Mouse (Mus musculus) gastrocnemius, adult 18-20 months (tissue): ENCODE results near the gene Drg1. TPM values are rescaled to one million over a fixed set of nuclear protein-coding genes. Genes with fewer than 3 reads are reported as not detected.

Source experiments
- DNase-seq: peaks from one replicate; pipeline ENCODE4 v3.0.0; 2021; ENCODE audit warnings: low spot score
- long read RNA-seq, 2 experiments: library from polyadenylated mRNA; stranded (forward); transcript quantifications; one replicate each; pipeline ENCODE4 v2.0.0; 2021
- total RNA-seq, 2 experiments: library from RNA; stranded (reverse); gene quantifications; 2 replicates each; pipeline ENCODE4 v1.2.3; 2021

The Drg1 gene
- total RNA-seq: 10 to 100 TPM; 44.5 to 45.0 TPM
- long read RNA-seq, experiment 1, transcript Drg1-201 (9 exons, 1,546 nt): major isoform, 72 of 80 reads
- long read RNA-seq, experiment 1, partial matches to known transcripts: 4 of 80 reads
- long read RNA-seq, experiment 1, other reads (novel, unspliced or antisense): 4 of 80 reads
- long read RNA-seq, experiment 2, transcript Drg1-201 (9 exons, 1,546 nt): major isoform, 65 of 72 reads
- long read RNA-seq, experiment 2, partial matches to known transcripts: 2 of 72 reads
- long read RNA-seq, experiment 2, other reads (novel, unspliced or antisense): 5 of 72 reads

GRCm38 (mm10) chr11:3266079-3266685 lies at the start of gene Drg1:
Drg1 (minus strand) TSS chr11:3266415.
- peak; percentile 93 for DNase-seq

- peak; percentile 68 for DNase-seq
Observed at GRCm38 (mm10) chr11:3314148-3314547, 47.9 kb upstream of the Drg1 start.

- DNase-seq: no peak
Observed at GRCm38 (mm10) chr11:3313294-3313693, 47.1 kb upstream of the Drg1 start.

GRCm38 (mm10) chr11:3311586-3312347 lies 45.6 kb upstream of the Drg1 start:
- no peak for DNase-seq

GRCm38 (mm10) chr11:3310789-3311585 lies 44.8 kb upstream of the Drg1 start:
- no peak for DNase-seq

GRCm38 (mm10) chr11:3309884-3310283 lies 43.7 kb upstream of the Drg1 start:
- no peak for DNase-seq

- DNase-seq: no peak
Observed at GRCm38 (mm10) chr11:3307875-3308274, 41.7 kb upstream of the Drg1 start.

GRCm38 (mm10) chr11:3305821-3306220 lies 39.6 kb upstream of the Drg1 start:
- DNase-seq: peak; percentile 50

GRCm38 (mm10) chr11:3302792-3303191 lies 36.6 kb upstream of the Drg1 start:
- no peak for DNase-seq

- no peak for DNase-seq
Observed at GRCm38 (mm10) chr11:3302385-3302784, 36.2 kb upstream of the Drg1 start.

- DNase-seq: no peak
Observed at GRCm38 (mm10) chr11:3301075-3301474, 34.9 kb upstream of the Drg1 start.

- DNase-seq: no peak
Observed at GRCm38 (mm10) chr11:3298813-3299185, 32.6 kb upstream of the Drg1 start.

GRCm38 (mm10) chr11:3297871-3298812 lies 31.9 kb upstream of the Drg1 start:
- DNase-seq: no peak

- no peak for DNase-seq
Observed at GRCm38 (mm10) chr11:3296056-3296455, 29.8 kb upstream of the Drg1 start.

- DNase-seq: no peak
Observed at GRCm38 (mm10) chr11:3294641-3295040, 28.4 kb upstream of the Drg1 start.

GRCm38 (mm10) chr11:3293361-3293760 lies 27.1 kb upstream of the Drg1 start:
- DNase-seq: no peak

- DNase-seq: no peak
Observed at GRCm38 (mm10) chr11:3292711-3293249, 26.6 kb upstream of the Drg1 start.

GRCm38 (mm10) chr11:3292062-3292421 lies 25.8 kb upstream of the Drg1 start:
- peak; percentile 43 for DNase-seq

- DNase-seq: no peak
Observed at GRCm38 (mm10) chr11:3291311-3292061, 25.3 kb upstream of the Drg1 start.
